Mouse (Mus musculus): ENCODE data around the gene Ugt3a2. TPM values are rescaled to one million over a fixed set of nuclear protein-coding genes. Genes with fewer than 3 reads are reported as not detected.

Gene Ugt3a2
- not detected in 2 replicates for polyA plus RNA-seq (2015; fragmentation: Nextera tagmentation; extraction: Ambion mirVana)

- Histone ChIP-seq H3K9ac (replicated peaks) (no peak within 1 kb of the TSS), H3K9me3 (no peaks in the 10 kb centered on the region), H3K4me2 (replicated peaks) (no peak within 1 kb of the TSS), H3K27ac (no peak within 1 kb of the TSS), H3K4me3 (replicated peaks) (no peak within 1 kb of the TSS), H3K36me3 (no peaks in the 10 kb centered on the region), H3K27me3 (no peaks in the 10 kb centered on the region), H3K4me1 (replicated peaks) (no peaks in the 10 kb centered on the region)
- WGBS = 89% methylated on average over 4 of the region's 4 CpGs
- ATAC-seq = no peak
Observed at GRCm38 (mm10) chr15:9335341-9335740, at the start of gene Ugt3a2. TSS of gene Ugt3a2 (plus strand) at chr15:9335550.

DNA sequence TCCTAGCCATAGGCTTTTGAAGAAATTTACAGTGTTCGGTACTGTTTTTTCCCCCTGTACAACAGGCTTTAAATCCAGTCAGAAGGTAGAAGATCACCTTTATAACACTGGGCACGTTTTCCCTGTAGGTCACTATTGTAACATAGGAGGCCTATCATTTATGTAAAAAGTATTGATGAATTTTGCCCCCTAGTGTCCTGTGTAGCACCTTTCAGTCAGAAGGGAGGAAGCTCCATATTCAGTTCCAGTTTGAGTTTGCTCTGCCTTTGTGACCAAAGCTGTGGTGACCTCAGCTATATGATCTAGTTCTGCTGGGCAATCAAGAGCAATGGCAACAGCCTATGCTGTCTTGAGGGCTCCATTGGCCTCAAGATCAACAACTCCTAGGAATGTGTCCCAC, 45.7 kb upstream of the Ugt3a2 start:
- WGBS = 61% methylated on average over 2 of the region's 2 CpGs
- Histone ChIP-seq H3K4me1 (replicated peaks) (no peaks in the 10 kb centered on the region), H3K4me3 (replicated peaks) (no peak overlapping the region), H3K27me3 (no peaks in the 10 kb centered on the region), H3K4me2 (replicated peaks) (no peak overlapping the region), H3K36me3 (no peaks in the 10 kb centered on the region), H3K9me3 (no peaks in the 10 kb centered on the region), H3K27ac (no peak overlapping the region), H3K9ac (replicated peaks) (no peak overlapping the region)
- no peak for ATAC-seq

- no peak for ATAC-seq
- Histone ChIP-seq H3K9me3 (no peaks in the 10 kb centered on the region), H3K36me3 (no peaks in the 10 kb centered on the region), H3K27me3 (no peaks in the 10 kb centered on the region), H3K4me1 (replicated peaks) (no peaks in the 10 kb centered on the region), H3K4me2 (replicated peaks) (no peak overlapping the region), H3K9ac (replicated peaks) (no peak overlapping the region), H3K4me3 (replicated peaks) (no peak overlapping the region), H3K27ac (no peak overlapping the region)
- 85% methylated on average over 8 of the region's 8 CpGs for WGBS
Observed at GRCm38 (mm10) chr15:9305978-9306692, 29.2 kb upstream of the Ugt3a2 start.

DNA sequence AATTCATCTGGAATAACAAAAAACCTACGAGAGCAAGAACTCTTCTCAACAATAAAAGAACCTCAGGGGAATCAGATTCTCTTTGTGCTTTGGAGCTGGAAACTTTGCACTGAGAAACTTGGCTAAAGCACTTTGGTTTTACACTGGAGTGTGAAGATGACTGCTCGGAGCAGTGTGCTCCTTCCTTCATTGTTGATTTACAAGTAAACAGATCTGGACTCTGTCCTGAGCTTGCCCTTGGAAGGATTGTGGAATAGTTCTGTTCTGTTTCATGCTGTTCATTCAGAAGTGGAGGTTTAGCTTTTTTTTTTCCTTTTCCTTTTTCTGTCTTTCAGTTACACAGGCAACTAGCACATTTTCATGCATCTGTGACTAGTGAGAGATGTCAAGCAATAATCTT, 754 bp upstream of the Ugt3a2 start:
- Histone ChIP-seq H3K36me3 (no peaks in the 10 kb centered on the region), H3K27me3 (no peaks in the 10 kb centered on the region), H3K4me1 (replicated peaks) (no peaks in the 10 kb centered on the region), H3K9me3 (no peaks in the 10 kb centered on the region), H3K9ac (replicated peaks) (no peak overlapping the region), H3K4me3 (replicated peaks) (no peak overlapping the region), H3K27ac (no peak overlapping the region), H3K4me2 (replicated peaks) (no peak overlapping the region)
- no peak for ATAC-seq
- WGBS = 83% methylated on average over 2 of the region's 2 CpGs

GRCm38 (mm10) chr15:9336616-9337015, 1.3 kb downstream of the Ugt3a2 start:
- Histone ChIP-seq H3K9ac (replicated peaks) (no peak overlapping the region), H3K27ac (no peak overlapping the region), H3K9me3 (no peaks in the 10 kb centered on the region), H3K27me3 (no peaks in the 10 kb centered on the region), H3K4me2 (replicated peaks) (no peak overlapping the region), H3K4me3 (replicated peaks) (no peak overlapping the region), H3K36me3 (no peaks in the 10 kb centered on the region), H3K4me1 (replicated peaks) (no peaks in the 10 kb centered on the region)
- WGBS = 84% methylated on average over 3 of the region's 3 CpGs
- no peak for ATAC-seq

DNA sequence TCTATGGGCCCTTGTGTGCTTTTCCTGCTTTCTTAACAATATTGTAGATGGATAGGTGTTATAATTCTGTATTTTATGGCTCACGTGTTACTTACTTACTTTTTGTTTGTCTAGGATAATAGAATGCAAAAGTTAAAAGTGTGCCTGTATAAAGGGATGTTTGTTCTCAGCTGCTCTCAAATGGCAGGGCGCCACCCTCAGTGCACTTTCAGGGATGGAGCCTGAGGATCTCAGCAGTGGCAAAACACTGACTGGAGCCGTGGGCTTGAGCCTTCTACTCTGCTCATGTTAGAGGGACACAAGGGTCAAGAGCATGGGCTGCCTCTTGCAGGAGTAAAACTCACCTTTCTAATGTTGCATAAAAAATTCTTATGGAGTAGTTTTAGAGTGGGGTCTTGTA, 1.7 kb downstream of the Ugt3a2 start:
- 74% methylated on average over 3 of the region's 3 CpGs for WGBS
- Histone ChIP-seq H3K36me3 (no peaks in the 10 kb centered on the region), H3K27me3 (no peaks in the 10 kb centered on the region), H3K4me1 (replicated peaks) (no peaks in the 10 kb centered on the region), H3K9ac (replicated peaks) (no peak overlapping the region), H3K27ac (no peak overlapping the region), H3K4me2 (replicated peaks) (no peak overlapping the region), H3K4me3 (replicated peaks) (no peak overlapping the region), H3K9me3 (no peaks in the 10 kb centered on the region)
- no peak for ATAC-seq

DNA sequence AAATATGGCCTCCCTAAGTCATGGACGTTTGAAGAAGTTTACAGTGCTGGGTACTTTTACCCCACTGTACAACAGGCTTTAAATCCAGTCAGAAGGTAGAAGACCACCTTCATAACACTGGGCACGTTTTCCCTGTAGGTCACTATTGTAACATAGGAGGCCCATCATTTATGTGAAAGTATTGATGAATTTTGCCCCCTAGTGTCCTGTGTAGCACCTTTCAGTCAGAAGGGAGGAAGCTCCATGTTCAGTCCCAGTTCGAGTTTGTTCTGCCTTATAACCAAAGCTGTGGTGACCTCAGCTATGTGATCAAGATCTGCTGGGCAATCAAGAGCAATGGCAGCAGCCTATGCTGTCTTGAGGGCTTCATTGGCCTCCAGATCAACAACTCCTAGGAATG, 13.4 kb downstream of the Ugt3a2 start:
- ATAC-seq = no peak
- no peaks in the 10 kb centered on the region for H3K27me3 ChIP-seq
- H3K4me1 ChIP-seq (replicated peaks) = no peaks in the 10 kb centered on the region
- H3K36me3 ChIP-seq = no peaks in the 10 kb centered on the region
- H3K27ac ChIP-seq = no peak overlapping the region
- WGBS = 58% methylated on average over 3 of the region's 3 CpGs
- H3K4me2 ChIP-seq (replicated peaks) = no peak overlapping the region
- no peaks in the 10 kb centered on the region for H3K9me3 ChIP-seq
- no peak overlapping the region for H3K9ac ChIP-seq (replicated peaks)
- no peak overlapping the region for H3K4me3 ChIP-seq (replicated peaks)

- Histone ChIP-seq H3K9me3 (no peaks in the 10 kb centered on the region), H3K4me2 (replicated peaks) (no peak overlapping the region), H3K27ac (no peak overlapping the region), H3K27me3 (no peaks in the 10 kb centered on the region), H3K36me3 (no peaks in the 10 kb centered on the region), H3K4me1 (replicated peaks) (no peaks in the 10 kb centered on the region), H3K4me3 (replicated peaks) (no peak overlapping the region), H3K9ac (replicated peaks) (no peak overlapping the region)
- 76% methylated on average over 2 of the region's 2 CpGs for WGBS
- ATAC-seq = no peak
Observed at GRCm38 (mm10) chr15:9362801-9363200, 27.5 kb downstream of the Ugt3a2 start.

- no peaks in the 10 kb centered on the region for H3K36me3 ChIP-seq
- no peak overlapping the region for H3K4me3 ChIP-seq (replicated peaks)
- no peak overlapping the region for H3K9ac ChIP-seq (replicated peaks)
- H3K27me3 ChIP-seq = no peaks in the 10 kb centered on the region
- no peak overlapping the region for H3K4me2 ChIP-seq (replicated peaks)
- H3K9me3 ChIP-seq = no peaks in the 10 kb centered on the region
- 93% methylated on average over 3 of the region's 3 CpGs for WGBS
- no peak overlapping the region for H3K27ac ChIP-seq
- no peak for ATAC-seq
- no peaks in the 10 kb centered on the region for H3K4me1 ChIP-seq (replicated peaks)
Observed at GRCm38 (mm10) chr15:9368774-9369173, 33.4 kb downstream of the Ugt3a2 start.

DNA sequence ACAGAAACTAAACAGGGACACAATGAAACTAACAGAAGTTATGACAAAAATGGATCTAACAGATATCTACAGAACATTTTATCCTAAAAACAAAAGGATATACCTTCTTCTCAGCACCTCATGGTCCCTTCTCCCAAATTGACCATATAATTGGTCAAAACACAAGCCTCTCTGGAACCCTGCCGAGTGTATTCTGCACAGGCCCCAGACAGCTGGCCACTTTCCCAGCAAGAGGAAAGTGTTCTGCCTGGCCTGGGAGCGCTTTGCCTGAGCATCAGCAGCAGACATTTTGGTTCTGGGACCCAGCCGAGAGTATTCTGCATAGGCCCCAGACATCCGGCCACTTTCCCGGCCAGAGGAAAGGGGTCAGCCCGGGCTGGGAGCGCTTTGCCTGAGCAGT, 40.9 kb downstream of the Ugt3a2 start:
- ATAC-seq = no peak
- Histone ChIP-seq H3K9me3 (no peaks in the 10 kb centered on the region), H3K27ac (no peak overlapping the region), H3K9ac (replicated peaks) (no peak overlapping the region), H3K4me2 (replicated peaks) (no peak overlapping the region), H3K4me3 (replicated peaks) (no peak overlapping the region), H3K27me3 (no peaks in the 10 kb centered on the region), H3K36me3 (no peaks in the 10 kb centered on the region), H3K4me1 (replicated peaks) (no peaks in the 10 kb centered on the region)
- WGBS = 93% methylated on average over 7 of the region's 7 CpGs

- no peaks in the 10 kb centered on the region for H3K36me3 ChIP-seq
- 94% methylated on average over 3 of the region's 3 CpGs for WGBS
- ATAC-seq = no peak
- H3K4me2 ChIP-seq (replicated peaks) = no peak overlapping the region
- H3K27me3 ChIP-seq = no peaks in the 10 kb centered on the region
- no peak overlapping the region for H3K9ac ChIP-seq (replicated peaks)
- H3K4me3 ChIP-seq (replicated peaks) = no peak overlapping the region
- H3K4me1 ChIP-seq (replicated peaks) = no peaks in the 10 kb centered on the region
- no peaks in the 10 kb centered on the region for H3K9me3 ChIP-seq
- H3K27ac ChIP-seq = no peak overlapping the region
Observed at GRCm38 (mm10) chr15:9409475-9409874, 74.1 kb downstream of the Ugt3a2 start.

Data from midbrain, embryonic 13.5 days (tissue).